Mouse (Mus musculus) ES-E14 (cell line): ENCODE data around the gene Chrna4.

Source experiments
- HCFC1 ChIP-seq: IDR thresholded peaks from 2 replicates; pipeline ENCODE4 v1.6.1; 2012; ENCODE audit warnings: low read length, inconsistent platforms, borderline replicate concordance; ENCODE audit not compliant: insufficient read depth
- MAFK ChIP-seq: IDR thresholded peaks from 2 replicates; pipeline ENCODE4 v1.6.1; 2014; ENCODE audit warnings: mild to moderate bottlenecking, low read depth, low read length, inconsistent platforms; ENCODE audit not compliant: insufficient read depth
- ZC3H11A ChIP-seq: IDR thresholded peaks from 2 replicates; pipeline ENCODE4 v1.6.1; 2012; ENCODE audit warnings: low read depth, mild to moderate bottlenecking, inconsistent platforms, low read length, borderline replicate concordance

DNA sequence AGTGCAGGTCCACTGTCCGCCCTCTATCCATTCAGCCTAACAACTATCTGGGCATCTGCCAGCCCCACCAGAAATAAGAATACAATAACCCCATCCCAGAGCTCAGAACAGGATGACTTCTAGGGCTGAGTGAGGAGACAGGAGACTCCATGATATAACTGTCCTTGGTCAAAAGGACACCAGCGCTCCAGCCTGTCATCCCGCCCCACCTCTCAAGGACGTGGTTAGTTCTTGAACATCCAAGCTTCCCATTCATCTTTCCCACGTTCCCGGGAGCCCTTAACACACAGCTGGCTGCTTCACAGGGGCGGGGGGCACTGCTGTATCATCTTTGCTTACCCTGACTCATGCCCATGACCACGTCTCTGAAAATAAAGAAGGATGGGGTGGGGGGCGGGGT is 5.6 kb upstream of the Chrna4 start:
- TF ChIP-seq HCFC1 (no peak), MAFK (no peak), ZC3H11A (no peak)
